Mouse (Mus musculus) spleen, postnatal 36 days (tissue): Measurements from ENCODE around the gene Foxn1.

Source experiments
- DNase-seq, 2 experiments: peaks; one replicate each; pipeline ENCODE4 v3.0.0; 2022; ENCODE audit warnings: low spot score in 2 of 2, mixed read lengths in 1 of 2

Foxn1 gene

GRCm38 (mm10) chr11:78327634-78328511 lies 58.5 kb downstream of the Foxn1 start, which contains the start of gene Pigs:
Gene Pigs, plus strand, starts transcription at chr11:78328415.
- DNase-seq = peak; percentile 95 to 97

DNA sequence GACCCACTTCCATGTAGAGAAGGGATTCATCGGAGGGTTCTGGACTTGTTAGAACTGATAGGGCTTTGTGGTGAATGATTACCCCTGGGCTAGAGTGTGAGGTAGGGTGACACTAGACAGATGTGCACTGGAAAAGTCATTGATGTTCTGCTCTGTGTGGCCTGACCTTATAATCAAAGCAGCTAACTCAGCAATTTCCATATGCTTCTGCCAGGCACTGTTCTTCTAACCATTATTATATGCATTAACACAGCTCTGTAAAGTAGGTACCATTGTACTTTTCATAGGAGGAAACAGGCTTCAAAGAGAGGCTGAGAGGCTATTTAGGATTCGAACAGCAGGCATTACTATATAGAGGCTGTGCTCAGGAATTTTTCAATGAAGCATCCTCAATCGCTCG lies 59.1 kb downstream of the Foxn1 start:
- DNase-seq = no peak

DNA sequence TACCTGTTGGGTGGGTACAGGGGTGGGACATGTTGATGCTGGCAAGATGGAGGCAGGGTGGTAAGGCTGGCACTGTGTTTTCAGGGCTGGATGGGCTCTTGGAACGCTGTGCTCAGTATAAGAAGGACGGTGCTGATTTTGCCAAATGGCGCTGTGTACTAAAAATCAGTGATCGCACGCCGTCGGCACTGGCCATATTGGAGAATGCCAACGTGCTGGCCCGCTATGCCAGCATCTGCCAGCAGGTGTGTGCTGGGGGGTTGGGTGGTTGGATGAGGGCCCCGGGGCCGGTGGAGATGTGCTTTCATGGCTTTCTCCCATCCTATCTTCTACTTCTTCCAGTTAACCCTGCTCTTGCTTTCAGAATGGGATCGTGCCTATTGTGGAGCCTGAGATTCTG lies 61.4 kb downstream of the Foxn1 start:
- DNase-seq = no peak

- no peak for DNase-seq
Observed at GRCm38 (mm10) chr11:78324000-78324785, 62.2 kb downstream of the Foxn1 start.

GRCm38 (mm10) chr11:78322860-78323259 lies 63.5 kb downstream of the Foxn1 start, which contains the start of gene Aldoc:
Gene Aldoc, plus strand, starts transcription at chr11:78322968.
- DNase-seq = peak; percentile 91 to 92

DNA sequence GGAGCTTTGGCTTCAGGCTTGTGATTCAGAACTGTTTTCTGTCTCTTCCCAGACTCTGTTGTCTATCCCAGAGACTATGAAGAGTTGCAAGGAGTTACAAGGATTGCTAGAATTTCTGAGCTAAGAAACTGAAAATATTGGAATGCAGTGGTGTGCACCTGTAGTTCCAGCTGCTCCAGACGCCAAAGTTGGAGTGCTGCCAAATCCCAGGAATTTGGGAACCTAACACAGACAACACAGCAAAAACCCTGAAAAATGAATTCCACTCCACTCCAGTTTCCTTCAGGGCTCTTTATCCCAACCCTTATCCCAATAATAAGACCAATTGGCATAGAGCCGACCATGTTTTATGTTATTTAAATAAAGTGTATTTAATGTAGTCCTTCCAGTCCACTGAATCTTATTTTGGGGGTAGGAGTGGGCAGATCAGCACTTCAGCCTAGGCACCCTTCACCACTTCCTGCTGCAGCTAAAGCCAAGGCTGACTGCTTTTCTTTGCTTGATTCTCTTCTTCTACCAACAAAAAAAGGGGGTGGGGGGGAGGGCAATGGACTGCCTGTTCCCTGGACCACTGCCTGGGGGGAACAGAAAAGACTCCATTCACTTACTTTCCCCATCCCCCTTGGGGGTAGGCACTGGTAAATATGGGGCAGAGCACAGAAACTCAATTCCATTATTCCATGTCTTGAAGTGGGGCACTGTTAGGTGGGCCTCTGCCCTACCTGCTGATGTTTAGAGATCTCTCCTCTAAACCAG lies 64.1 kb downstream of the Foxn1 start:
- no peak for DNase-seq

GRCm38 (mm10) chr11:78318411-78318810 lies 67.9 kb downstream of the Foxn1 start:
- no peak for DNase-seq

DNA sequence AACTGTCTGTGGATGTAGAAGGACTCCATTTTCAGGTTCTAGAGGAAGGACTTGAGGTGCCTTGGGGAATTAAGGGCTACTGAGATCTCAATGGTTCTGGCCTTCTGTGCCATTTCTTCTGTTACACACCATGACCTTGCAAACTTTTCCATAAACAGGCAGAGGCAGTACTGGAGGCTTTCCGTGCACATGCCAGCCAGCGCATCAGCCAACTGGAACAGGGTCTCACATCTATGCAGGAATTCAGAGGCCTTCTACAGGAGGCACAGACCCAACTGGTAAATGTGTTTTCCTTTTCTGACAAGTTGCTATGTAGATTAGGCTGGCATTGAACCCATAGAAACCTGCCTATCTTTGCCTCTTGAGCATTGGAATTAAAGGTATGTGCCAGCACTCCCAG lies 72.7 kb downstream of the Foxn1 start:
- no peak for DNase-seq

DNA sequence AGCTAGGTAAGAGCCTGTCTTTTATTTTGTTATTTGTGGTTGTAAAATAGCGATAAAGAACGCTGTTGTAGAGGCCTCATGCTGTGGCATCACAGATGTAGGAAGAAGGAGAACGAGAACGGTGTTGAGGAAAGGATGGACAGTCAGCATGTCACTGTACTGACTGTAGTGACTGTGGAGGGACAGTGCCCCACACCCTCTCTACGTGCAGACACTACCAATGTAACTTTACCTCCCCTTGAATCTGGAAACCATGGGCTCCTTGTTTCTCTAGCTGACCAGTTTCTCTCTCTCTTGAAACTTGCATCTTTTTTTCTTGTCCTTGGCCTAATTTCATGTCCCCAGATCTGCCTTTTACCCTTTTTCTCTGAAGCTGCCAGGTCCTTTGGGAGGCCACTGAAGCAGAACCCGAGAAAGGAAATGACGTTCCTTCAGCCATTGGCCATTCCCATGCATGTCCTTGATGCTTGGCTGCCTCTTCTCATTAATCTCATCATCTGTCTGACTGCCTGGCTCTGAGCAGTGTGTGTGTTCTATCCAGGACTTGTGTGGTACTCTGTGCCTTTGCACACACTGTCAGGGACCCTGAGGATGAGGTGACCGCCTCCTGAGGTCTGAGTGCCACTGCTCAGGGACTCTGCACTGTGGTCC lies 75.4 kb downstream of the Foxn1 start:
- DNase-seq = no peak
